Mouse (Mus musculus): ENCODE results near the gene Arhgef26. TPM values are rescaled to one million over a fixed set of nuclear protein-coding genes. Genes with fewer than 3 reads are reported as not detected.

The Arhgef26 gene
- polyA plus RNA-seq, 1 experiment from 2014 or later = 9.2 TPM

- Histone ChIP-seq H3K4me1 (replicated peaks; ENCODE audit: control insufficient read depth, insufficient read depth, low read length) (peaks cover 7% of the 10 kb centered on the region; the same call in 1 of the 2 replicates), H3K4me2 (ENCODE audit: low read depth, low read length, severe bottlenecking) (peak overlapping the region; percentile 85), H3K9me3 (ENCODE audit: control insufficient read depth, low read length) (no peaks in the 10 kb centered on the region), H3K27ac (ENCODE audit: low read depth, low read length) (no peak overlapping the region), H3K9ac (ENCODE audit: low read length) (peak overlapping the region; percentile 21; the same call in 1 of the 2 replicates), H3K36me3 (ENCODE audit: control insufficient read depth, insufficient read depth, low read length) (no peaks in the 10 kb centered on the region), H3K27me3 (ENCODE audit: control insufficient read depth, insufficient read depth, low read length) (peaks cover 7% of the 10 kb centered on the region; the same call in 1 of the 2 replicates), H3K4me3 (ENCODE audit: low read depth, low read length) (peak overlapping the region; percentile 70)
- WGBS = 10% methylated on average over 16 of the region's 16 CpGs
- 0 out of 2 replicates have a peak, but pooled peaks have one; percentile 0 for ATAC-seq (replicated peaks; ENCODE audit: low FRiP score)
- peak; percentile 55 for DNase-seq (ENCODE audit: low spot score)
Observed at GRCm38 (mm10) chr3:62340154-62340760, 2.1 kb downstream of the Arhgef26 start.

DNA sequence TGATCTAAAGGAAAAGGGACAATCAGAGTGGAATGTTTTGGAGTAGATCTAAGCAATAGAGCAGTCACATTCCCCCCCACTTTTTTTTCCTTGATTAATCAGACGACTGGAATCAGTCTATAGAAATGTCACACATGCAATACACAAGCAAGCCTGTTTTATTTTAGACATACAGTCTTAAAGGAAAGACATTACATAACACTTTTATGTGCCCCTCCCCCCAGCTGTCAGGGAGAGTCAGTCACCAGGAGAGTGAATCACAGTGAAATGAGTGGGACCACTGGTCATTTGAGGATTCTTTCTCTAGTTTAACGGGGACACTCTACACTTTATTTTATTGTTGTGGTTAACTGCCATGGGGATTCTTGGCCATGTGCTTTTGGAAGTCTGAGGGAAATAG is 2.7 kb downstream of the Arhgef26 start:
- H3K4me2 ChIP-seq (ENCODE audit: low read depth, low read length, severe bottlenecking) = peak overlapping the region; percentile 85; the same call in 1 of the 2 replicates
- no peak for DNase-seq (ENCODE audit: low spot score)
- no peaks in the 10 kb centered on the region for H3K9me3 ChIP-seq (ENCODE audit: control insufficient read depth, low read length)
- H3K27ac ChIP-seq (ENCODE audit: low read depth, low read length) = no peak overlapping the region
- ATAC-seq (replicated peaks; ENCODE audit: low FRiP score) = no peak
- H3K4me3 ChIP-seq (ENCODE audit: low read depth, low read length) = peak overlapping the region; percentile 70
- H3K36me3 ChIP-seq (ENCODE audit: control insufficient read depth, insufficient read depth, low read length) = no peaks in the 10 kb centered on the region
- peaks cover 7% of the 10 kb centered on the region; the same call in 1 of the 2 replicates for H3K4me1 ChIP-seq (replicated peaks; ENCODE audit: control insufficient read depth, insufficient read depth, low read length)
- H3K9ac ChIP-seq (ENCODE audit: low read length) = no peak overlapping the region
- 23% methylated on average over 2 of the region's 2 CpGs for WGBS
- peaks cover 7% of the 10 kb centered on the region; the same call in 1 of the 2 replicates for H3K27me3 ChIP-seq (ENCODE audit: control insufficient read depth, insufficient read depth, low read length)

GRCm38 (mm10) chr3:62341496-62342205 is 3.5 kb downstream of the Arhgef26 start:
- WGBS = 9% methylated on average over 3 of the region's 3 CpGs
- Histone ChIP-seq H3K9me3 (ENCODE audit: control insufficient read depth, low read length) (no peaks in the 10 kb centered on the region), H3K4me2 (ENCODE audit: low read depth, low read length, severe bottlenecking) (peak overlapping the region; percentile 20; the same call in 1 of the 2 replicates), H3K36me3 (ENCODE audit: control insufficient read depth, insufficient read depth, low read length) (no peaks in the 10 kb centered on the region), H3K4me1 (replicated peaks; ENCODE audit: control insufficient read depth, insufficient read depth, low read length) (peaks cover 7% of the 10 kb centered on the region; the same call in 1 of the 2 replicates), H3K27ac (ENCODE audit: low read depth, low read length) (no peak overlapping the region), H3K4me3 (ENCODE audit: low read depth, low read length) (no peak overlapping the region), H3K9ac (ENCODE audit: low read length) (no peak overlapping the region), H3K27me3 (ENCODE audit: control insufficient read depth, insufficient read depth, low read length) (peaks cover 7% of the 10 kb centered on the region; the same call in 1 of the 2 replicates)
- no peak for DNase-seq (ENCODE audit: low spot score)
- ATAC-seq (replicated peaks; ENCODE audit: low FRiP score) = no peak

DNA sequence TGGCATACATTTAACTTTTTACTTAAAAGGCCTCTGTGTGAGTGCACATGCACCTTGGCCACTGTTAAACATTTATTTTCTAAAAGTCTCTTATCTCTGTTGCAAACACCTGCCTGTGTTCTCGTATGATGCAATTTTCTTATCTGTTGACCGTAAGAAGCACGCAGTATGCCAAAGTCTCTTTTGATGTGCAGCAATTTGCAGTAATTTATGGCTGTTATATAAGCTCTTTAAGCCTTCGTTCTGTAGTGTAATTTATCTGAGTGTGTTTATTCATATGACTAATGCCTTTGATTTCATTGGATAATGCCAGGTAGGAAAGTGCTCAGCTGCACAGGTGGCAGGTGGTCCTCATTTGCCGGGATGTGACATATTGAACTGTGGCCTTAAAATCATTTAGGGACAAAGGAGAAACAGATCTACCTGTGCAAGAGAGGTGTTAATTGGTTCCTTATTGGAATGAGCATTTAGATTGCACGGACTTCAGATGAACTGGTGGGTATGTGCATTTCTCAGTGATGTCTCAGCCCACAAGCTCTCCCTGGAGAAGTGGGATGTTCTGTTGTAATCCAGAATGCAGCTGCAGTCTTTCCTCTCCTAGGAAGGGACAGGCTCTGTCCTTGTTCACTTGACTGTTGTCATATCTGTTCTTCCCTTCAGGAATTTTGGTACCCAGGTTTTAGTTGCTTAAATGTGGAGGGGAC is 10.5 kb downstream of the Arhgef26 start:
- Histone ChIP-seq H3K9ac (ENCODE audit: low read length) (no peak overlapping the region), H3K36me3 (ENCODE audit: control insufficient read depth, insufficient read depth, low read length) (no peaks in the 10 kb centered on the region; the same call in 1 of the 2 replicates), H3K27me3 (ENCODE audit: control insufficient read depth, insufficient read depth, low read length) (no peaks in the 10 kb centered on the region), H3K9me3 (ENCODE audit: control insufficient read depth, low read length) (no peaks in the 10 kb centered on the region), H3K4me2 (ENCODE audit: low read depth, low read length, severe bottlenecking) (no peak overlapping the region), H3K4me3 (ENCODE audit: low read depth, low read length) (no peak overlapping the region), H3K4me1 (replicated peaks; ENCODE audit: control insufficient read depth, insufficient read depth, low read length) (no peaks in the 10 kb centered on the region), H3K27ac (ENCODE audit: low read depth, low read length) (no peak overlapping the region)
- 87% methylated on average over 6 of the region's 6 CpGs for WGBS
- no peak for DNase-seq (ENCODE audit: low spot score)
- ATAC-seq (replicated peaks; ENCODE audit: low FRiP score) = no peak

DNA sequence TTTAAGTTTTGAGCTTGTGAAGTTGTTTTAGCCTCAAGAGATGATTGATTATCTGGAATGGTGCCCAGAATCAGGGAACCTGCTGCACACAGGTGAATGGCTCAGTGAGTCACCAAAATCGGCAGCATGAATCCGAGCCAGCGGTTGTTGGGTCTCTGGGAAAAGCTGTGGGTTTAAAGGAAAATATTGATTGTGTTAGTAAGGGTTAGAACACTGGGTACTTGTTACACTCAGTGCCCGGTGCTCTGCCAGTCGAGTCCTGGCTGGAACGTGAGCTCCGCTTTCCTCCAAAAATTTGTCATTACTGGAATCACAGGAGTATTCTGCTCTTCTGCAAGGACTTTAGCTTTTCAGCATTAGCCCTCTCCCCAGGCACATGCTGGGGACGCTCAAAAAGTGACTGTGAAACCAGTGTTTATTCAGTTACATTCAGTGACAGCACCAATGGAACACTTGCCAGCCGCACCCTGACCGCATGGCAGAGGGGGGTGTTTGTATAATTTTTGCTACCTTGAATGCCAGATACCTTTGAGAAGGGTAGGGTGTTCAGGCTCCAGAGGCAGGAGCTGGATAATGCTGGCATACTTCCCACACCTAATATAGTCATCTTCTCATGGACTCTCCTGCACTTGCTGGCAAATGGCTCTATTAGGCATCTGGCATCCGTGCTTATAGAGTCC is 11.2 kb downstream of the Arhgef26 start:
- DNase-seq (ENCODE audit: low spot score) = no peak
- 90% methylated on average over 11 of the region's 11 CpGs for WGBS
- ATAC-seq (replicated peaks; ENCODE audit: low FRiP score) = no peak
- Histone ChIP-seq H3K4me1 (replicated peaks; ENCODE audit: control insufficient read depth, insufficient read depth, low read length) (no peaks in the 10 kb centered on the region), H3K9ac (ENCODE audit: low read length) (no peak overlapping the region), H3K36me3 (ENCODE audit: control insufficient read depth, insufficient read depth, low read length) (no peaks in the 10 kb centered on the region; the same call in 1 of the 2 replicates), H3K27me3 (ENCODE audit: control insufficient read depth, insufficient read depth, low read length) (no peaks in the 10 kb centered on the region), H3K9me3 (ENCODE audit: control insufficient read depth, low read length) (no peaks in the 10 kb centered on the region), H3K27ac (ENCODE audit: low read depth, low read length) (no peak overlapping the region), H3K4me3 (ENCODE audit: low read depth, low read length) (no peak overlapping the region), H3K4me2 (ENCODE audit: low read depth, low read length, severe bottlenecking) (no peak overlapping the region)

DNA sequence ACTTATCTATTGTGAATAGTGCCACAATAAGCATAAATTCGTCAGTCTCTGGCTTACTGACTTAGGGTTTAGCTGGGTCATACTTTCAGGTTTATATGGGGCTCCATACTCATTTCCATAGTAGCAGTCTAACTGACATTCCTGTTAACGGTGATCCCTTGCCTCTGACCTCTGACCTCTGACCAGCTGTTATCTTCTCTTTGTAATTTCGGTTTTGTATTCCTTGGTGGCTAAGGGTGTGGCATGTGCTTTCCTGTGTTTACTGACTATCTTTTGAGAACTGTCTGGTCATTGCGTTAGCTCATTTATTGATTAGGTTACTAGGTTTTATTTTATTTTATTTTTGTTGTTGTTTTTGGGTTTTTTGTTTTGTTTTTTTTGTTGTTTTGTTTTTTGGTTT is 13.9 kb downstream of the Arhgef26 start:
- Histone ChIP-seq H3K27me3 (ENCODE audit: control insufficient read depth, insufficient read depth, low read length) (no peaks in the 10 kb centered on the region), H3K9ac (ENCODE audit: low read length) (no peak overlapping the region), H3K4me2 (ENCODE audit: low read depth, low read length, severe bottlenecking) (no peak overlapping the region), H3K36me3 (ENCODE audit: control insufficient read depth, insufficient read depth, low read length) (no peaks in the 10 kb centered on the region; the same call in 1 of the 2 replicates), H3K4me1 (replicated peaks; ENCODE audit: control insufficient read depth, insufficient read depth, low read length) (no peaks in the 10 kb centered on the region), H3K4me3 (ENCODE audit: low read depth, low read length) (no peak overlapping the region), H3K27ac (ENCODE audit: low read depth, low read length) (no peak overlapping the region), H3K9me3 (ENCODE audit: control insufficient read depth, low read length) (no peaks in the 10 kb centered on the region)
- DNase-seq (ENCODE audit: low spot score) (no peak), ATAC-seq (replicated peaks; ENCODE audit: low FRiP score) (no peak)
- WGBS = 82% methylated on average over 4 of the region's 4 CpGs

- no peaks in the 10 kb centered on the region for H3K9me3 ChIP-seq (ENCODE audit: control insufficient read depth, low read length)
- H3K4me2 ChIP-seq (ENCODE audit: low read depth, low read length, severe bottlenecking) = no peak overlapping the region
- ATAC-seq (replicated peaks; ENCODE audit: low FRiP score) (no peak), DNase-seq (ENCODE audit: low spot score) (no peak)
- no peaks in the 10 kb centered on the region; the same call in 1 of the 2 replicates for H3K36me3 ChIP-seq (ENCODE audit: control insufficient read depth, insufficient read depth, low read length)
- no peaks in the 10 kb centered on the region for H3K27me3 ChIP-seq (ENCODE audit: control insufficient read depth, insufficient read depth, low read length)
- no peak overlapping the region for H3K4me3 ChIP-seq (ENCODE audit: low read depth, low read length)
- no peaks in the 10 kb centered on the region for H3K4me1 ChIP-seq (replicated peaks; ENCODE audit: control insufficient read depth, insufficient read depth, low read length)
- no peak overlapping the region for H3K27ac ChIP-seq (ENCODE audit: low read depth, low read length)
- H3K9ac ChIP-seq (ENCODE audit: low read length) = no peak overlapping the region
- 90% methylated on average over 4 of the region's 4 CpGs for WGBS
Observed at GRCm38 (mm10) chr3:62352876-62353275, 14.7 kb downstream of the Arhgef26 start.

- WGBS = 83% methylated on average over 5 of the region's 5 CpGs
- Histone ChIP-seq H3K4me2 (ENCODE audit: low read depth, low read length, severe bottlenecking) (no peak overlapping the region), H3K4me1 (replicated peaks; ENCODE audit: control insufficient read depth, insufficient read depth, low read length) (no peaks in the 10 kb centered on the region), H3K27ac (ENCODE audit: low read depth, low read length) (no peak overlapping the region), H3K36me3 (ENCODE audit: control insufficient read depth, insufficient read depth, low read length) (no peaks in the 10 kb centered on the region), H3K9ac (ENCODE audit: low read length) (no peak overlapping the region), H3K27me3 (ENCODE audit: control insufficient read depth, insufficient read depth, low read length) (no peaks in the 10 kb centered on the region), H3K4me3 (ENCODE audit: low read depth, low read length) (no peak overlapping the region), H3K9me3 (ENCODE audit: control insufficient read depth, low read length) (no peaks in the 10 kb centered on the region)
- ATAC-seq (replicated peaks; ENCODE audit: low FRiP score) (no peak), DNase-seq (ENCODE audit: low spot score) (no peak)
Observed at GRCm38 (mm10) chr3:62367882-62368281, 29.7 kb downstream of the Arhgef26 start.
